Mouse (Mus musculus): ENCODE measurements around the gene Cd99l2.
A peak's percentile ranks its signal among the peaks of the same experiment; 100 is the strongest.

The Cd99l2 gene

GRCm38 (mm10) chrX:71467491-71467890 is 25.2 kb downstream of the Cd99l2 start:
- DNase-seq (ENCODE audit: low read depth) = no peak

GRCm38 (mm10) chrX:71465417-71465816 is 27.2 kb downstream of the Cd99l2 start:
- no peak for DNase-seq (ENCODE audit: low read depth)

DNA sequence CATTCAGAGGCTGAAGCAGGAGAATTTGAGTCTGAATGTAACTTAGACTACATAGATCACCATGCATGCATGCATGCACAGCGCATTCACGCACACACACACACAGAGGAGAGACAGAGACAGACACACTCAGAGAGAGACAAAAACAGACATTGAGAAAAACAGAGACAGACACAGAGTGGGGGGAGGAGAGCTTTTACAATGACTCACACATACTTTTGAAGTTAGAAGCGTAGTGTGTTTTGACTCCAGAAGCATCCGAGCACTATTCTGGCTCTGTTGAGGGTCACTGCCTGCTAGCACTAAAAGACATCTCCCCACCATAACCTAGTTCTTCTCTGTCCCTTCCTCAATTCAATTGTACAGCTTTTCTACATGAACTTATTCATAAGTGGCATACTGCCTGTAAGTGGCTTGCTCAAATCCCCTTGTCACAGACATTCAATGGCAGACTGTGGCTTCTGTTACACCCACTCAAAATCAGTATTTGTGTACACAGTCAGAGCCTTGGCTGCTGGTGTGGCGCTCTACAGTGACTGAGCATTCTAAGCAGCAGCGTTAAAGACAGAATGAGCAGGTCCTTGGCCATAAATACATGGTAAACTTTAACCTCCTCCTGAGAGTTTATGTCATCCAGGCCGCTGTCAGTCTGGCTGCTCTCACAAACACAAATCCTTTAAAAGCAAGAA is 28.4 kb downstream of the Cd99l2 start:
- no peak for DNase-seq (ENCODE audit: low read depth)

- no peak for DNase-seq (ENCODE audit: low read depth)
Observed at GRCm38 (mm10) chrX:71456078-71456737, 36.4 kb downstream of the Cd99l2 start.

DNA sequence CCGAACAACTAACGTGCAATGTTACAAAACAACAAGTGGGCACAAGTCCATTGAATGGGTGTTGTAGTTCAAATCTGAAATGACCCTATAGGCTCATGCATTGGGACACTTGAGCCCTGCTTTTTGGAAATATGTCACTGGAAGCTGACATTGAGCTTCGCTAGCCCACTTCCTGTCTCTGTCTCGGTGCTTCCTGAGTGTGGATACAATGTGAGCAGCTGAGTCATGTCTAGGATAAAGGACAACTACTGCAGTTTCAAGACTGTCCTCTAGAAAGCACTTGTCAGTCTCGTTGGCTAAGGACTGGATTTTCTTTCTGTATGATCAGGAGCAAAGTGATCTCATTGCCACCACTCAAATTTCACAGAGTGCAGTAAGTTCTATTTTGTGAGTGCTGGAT is 49.7 kb downstream of the Cd99l2 start:
- DNase-seq (ENCODE audit: low read depth) = no peak

GRCm38 (mm10) chrX:71439473-71439872 is 53.2 kb downstream of the Cd99l2 start:
- no peak for DNase-seq (ENCODE audit: low read depth)

DNA sequence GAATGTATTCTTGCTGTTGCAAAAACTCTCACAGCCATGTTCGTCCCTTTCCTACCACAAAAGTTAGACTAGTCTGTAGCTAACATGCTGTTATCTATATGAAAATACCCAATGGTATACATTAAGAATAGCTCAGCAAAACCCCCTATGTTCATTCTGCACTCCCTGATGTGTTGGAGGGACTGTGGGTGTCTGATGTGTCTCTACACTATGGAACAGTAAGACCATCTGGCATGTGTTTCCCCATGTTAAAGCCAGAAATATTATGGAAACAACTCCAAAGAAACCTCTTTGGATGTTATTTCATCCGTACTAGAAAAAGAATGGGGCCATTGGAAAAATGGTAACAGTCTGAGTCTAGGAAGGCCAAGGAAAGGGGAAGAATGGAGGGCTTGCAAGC is 57.1 kb downstream of the Cd99l2 start:
- no peak for DNase-seq (ENCODE audit: low read depth)

DNA sequence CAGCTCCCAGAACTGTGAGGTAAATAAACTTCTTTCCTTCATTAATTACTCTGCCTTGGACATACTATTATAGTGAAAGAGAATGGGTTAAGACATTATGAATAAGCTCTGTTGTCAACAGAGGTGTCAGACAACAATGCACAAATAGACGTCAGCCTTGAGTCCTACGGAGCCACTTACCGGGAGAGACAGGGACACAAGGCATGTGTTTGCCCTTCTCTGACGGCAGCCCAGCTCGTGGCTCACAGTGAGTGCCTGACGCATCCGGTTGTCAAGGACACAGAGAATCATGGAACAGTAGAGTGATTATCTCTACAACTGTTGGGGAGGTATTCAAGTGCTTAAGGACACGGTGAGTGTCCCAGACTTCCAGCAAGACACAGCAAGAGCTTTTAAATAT is 57.8 kb downstream of the Cd99l2 start:
- no peak for DNase-seq (ENCODE audit: low read depth)

- DNase-seq (ENCODE audit: low read depth) = no peak
Observed at GRCm38 (mm10) chrX:71434448-71434847, 58.2 kb downstream of the Cd99l2 start.

DNA sequence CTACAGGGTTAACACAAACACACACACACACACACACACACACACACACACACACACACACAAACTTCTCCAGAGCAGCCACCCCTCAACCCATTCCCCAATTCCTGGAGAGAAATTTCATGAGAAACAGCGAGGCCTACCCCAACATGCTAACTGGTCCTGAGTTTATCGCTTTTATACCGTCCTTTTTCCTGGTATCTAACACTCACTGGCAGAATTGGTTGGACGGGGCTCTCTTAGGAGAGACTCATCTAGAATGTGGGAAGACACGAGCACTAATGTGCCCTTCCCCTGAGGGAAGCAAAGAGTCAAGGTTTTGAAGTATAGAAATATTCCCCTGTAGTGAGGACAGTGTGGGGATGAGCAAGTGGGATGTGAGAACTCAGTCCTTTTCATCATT is 61.7 kb downstream of the Cd99l2 start:
- DNase-seq (ENCODE audit: low read depth) = no peak

DNA sequence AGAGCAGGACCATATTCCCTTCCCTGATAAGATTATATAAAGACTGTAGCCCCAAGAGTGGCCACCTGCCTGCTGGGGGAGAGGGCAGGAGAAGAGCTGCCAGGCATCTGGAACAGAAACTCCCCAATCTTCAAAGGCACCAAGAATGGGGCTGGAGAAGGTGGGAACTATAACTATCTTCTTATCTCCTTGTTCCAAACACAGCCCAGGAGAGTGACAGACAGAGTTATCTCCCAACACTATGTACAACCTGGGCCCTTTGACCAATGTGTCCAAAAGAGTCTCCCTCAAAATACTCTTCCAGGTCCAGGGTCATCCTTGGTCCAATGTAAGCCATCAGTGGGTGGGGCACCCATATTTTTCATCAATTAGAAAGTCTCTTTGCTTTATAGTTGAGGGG is 65.2 kb downstream of the Cd99l2 start:
- DNase-seq (ENCODE audit: low read depth) = no peak

GRCm38 (mm10) chrX:71425746-71426519 is 66.7 kb downstream of the Cd99l2 start:
- peak; percentile 74 for DNase-seq (ENCODE audit: low read depth)

DNA sequence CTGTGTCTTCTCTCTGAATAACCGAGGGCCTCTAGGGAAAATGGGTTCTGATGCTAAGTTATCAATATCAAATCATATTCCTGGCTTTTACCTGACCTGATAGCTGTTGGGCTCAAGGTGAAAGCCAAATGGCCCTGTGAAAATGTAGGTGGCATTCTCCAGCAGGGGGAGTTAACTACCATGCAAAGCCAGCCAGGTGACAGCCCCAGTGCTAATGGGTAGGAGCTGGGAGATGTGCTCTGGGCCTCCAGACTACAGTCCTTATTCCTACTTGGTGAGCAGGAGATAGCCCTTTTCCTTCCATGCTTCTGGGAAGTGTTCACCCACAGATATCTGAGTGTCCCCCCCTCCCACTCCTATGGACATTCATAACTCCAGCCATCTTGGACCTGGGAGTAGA is 67.8 kb downstream of the Cd99l2 start:
- DNase-seq (ENCODE audit: low read depth) = peak; percentile 14

DNA sequence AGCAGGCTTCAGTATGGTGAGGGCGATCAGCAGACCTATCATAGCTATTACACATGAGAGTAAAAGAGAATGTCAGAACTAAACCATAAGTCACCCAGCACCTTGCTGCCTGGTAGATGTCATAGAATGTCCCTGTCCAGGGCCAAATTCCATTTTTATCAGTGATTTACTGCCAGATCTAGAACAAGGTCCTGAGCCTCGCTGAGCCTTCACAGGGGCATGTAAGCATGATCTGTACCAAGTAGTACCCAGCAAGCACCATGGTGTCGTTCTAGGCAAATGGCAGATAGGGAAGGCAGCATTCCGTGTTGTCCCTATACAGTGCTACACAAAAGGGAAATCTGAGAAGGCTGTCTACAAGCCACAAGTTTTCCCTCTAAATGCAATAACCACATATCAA is 79.0 kb downstream of the Cd99l2 start:
- no peak for DNase-seq (ENCODE audit: low read depth)

GRCm38 (mm10) chrX:71412776-71413175 is 79.9 kb downstream of the Cd99l2 start:
- DNase-seq (ENCODE audit: low read depth) = no peak

- DNase-seq (ENCODE audit: low read depth) = no peak
Observed at GRCm38 (mm10) chrX:71408386-71408785, 84.3 kb downstream of the Cd99l2 start.

DNA sequence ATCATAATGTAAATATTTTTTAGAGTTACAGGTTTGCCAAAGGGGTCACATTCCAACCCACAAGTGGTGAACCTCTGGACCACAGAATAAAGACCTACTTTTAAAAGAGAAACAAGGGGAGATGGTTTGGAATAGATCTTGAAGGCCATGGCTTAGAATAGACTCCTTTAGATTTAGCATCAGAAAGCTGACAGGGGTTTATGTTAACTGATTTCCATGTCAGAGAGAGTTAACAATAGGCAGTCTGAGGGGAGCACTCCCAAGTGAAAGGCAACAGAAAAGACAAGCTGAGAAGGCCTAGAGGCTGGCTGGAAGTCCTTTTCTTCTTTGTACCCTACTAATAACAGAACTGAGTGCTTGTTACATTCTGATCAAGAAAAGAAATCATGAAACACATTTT is 86.4 kb downstream of the Cd99l2 start:
- DNase-seq (ENCODE audit: low read depth) = no peak

DNA sequence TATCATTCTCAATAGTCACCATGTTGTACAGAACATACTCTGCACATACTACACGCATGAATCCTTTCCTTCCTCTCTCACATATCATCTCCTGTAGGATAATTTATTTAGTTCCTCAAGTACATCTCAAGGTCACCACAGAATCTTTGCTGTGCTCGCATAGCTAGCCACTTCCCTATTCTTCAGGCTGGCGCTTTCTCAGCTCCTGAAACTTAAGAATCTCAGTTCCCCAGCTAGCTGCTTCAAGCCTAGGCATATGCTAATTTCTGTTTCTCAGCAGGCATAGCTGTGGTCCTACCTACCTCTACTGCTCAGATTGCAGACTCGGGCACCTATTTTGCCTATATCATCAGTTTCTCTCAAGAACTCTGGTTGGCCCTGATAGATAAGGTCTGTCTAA is 96.3 kb downstream of the Cd99l2 start:
- no peak for DNase-seq (ENCODE audit: low read depth)

DNA sequence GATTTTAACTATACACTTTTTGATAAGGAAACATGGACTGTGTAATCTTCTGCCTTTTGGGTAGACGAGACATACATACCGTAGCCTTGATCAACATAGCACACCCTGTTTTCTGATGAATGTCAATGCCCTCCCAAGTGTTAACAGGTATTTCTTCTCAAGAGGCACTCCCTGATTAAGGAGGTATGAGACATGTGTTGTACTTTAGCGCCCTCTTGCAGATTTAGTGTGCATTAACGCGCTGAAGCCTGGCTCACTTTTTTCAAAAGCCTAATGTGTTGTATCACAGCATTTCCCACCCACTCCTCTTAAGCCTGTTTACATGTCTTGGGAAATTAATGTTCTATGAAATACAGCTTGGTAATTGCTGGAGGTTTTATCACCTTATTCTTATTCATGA is 111.1 kb downstream of the Cd99l2 start:
- DNase-seq (ENCODE audit: low read depth) = peak; percentile 69

DNA sequence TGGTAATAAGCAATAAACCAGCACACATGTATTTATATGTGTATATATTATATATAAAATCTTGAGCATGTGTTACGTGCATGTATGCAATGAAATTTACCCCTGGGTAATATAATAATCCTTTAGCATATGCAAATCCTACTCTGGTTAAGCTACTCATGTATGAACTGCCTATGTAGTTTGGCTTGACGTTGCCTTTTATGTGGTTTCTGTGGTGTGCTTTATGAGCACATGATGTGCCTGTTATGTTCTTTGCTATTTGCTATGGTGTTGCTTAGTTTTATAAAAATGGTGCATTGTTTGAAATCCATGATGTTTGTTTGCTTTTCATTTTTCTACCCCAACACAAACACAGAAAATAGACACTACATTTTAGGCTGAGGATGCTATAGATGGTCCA is 114.2 kb downstream of the Cd99l2 start:
- peak; percentile 74 for DNase-seq (ENCODE audit: low read depth)

DNA sequence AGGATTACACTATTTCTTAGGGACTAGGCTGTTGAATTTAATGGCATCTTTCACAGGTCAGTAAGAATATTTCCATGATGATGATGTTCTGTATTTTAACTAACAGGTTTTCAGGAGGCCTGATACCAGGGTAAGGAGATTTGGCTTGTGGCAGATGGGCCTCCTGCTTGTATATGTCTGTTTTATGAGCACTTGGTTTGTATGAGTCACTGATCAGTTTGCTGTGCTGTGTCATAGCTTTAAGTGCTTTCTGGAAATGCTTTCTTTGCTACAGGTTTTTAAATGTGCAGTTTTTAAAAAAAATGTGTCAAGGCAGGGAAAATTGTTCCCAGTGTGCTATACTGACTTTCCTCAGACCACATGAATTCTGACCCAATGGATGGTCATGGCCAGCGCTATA is 115.9 kb downstream of the Cd99l2 start:
- no peak for DNase-seq (ENCODE audit: low read depth)

Data from naive thymus-derived CD4-positive, alpha-beta T cell, adult 2 months (primary cell).